Mouse (Mus musculus): ENCODE measurements around the gene Pkd1. TPM values are rescaled to one million over a fixed set of nuclear protein-coding genes. Genes with fewer than 3 reads are reported as not detected.

The Pkd1 gene
- total RNA-seq (2023), result 107 TPM

DNA sequence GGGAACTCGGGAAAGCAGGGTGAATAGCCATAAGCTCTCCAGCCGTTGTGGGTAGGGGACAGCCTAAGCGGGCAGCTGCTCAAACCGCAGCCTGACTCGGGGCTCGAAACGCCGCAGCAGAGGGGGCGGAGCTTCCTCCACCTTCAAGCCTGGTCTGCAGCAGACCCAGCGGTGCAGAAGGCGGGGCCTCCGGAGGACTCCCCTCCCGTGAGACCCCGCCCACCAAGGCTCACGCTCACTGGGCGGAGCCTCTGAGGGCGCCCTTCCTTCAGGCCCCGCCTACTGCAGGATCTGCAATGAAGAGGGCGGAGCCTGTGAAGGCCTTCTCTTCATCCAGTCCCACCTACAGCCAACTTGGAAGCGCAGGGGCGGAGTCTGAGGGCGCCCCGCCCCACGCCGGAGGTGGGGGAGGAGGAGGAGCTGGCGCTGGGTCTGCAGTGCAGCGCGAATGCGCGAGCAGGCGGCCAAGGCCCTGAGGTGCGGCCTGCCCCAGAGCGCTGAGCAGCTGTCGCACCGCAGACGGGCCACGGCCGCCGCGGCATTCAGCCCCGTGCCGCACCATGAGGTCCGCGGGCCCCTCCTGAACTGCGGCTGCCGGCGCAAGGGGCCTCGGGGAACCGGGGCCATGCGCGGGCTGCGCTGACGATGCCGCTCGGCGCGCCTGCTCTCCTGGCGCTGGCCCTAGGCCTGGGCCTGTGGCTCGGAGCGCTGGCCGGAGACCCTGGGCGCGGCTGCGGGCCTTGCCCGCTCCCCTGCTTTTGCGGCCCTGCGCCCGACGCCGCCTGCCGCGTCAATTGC lies at the start of gene Pkd1:
TSS of gene Pkd1 (plus strand) at position 217 of the 798 bp plus-strand sequence.

GRCm38 (mm10) chr17:24527723-24528559 lies 21.7 kb upstream of the Pkd1 start, which contains the start of gene Traf7:
TSS of gene Traf7 (minus strand) at chr17:24527938.

GRCm38 (mm10) chr17:24534160-24534718 lies 15.4 kb upstream of the Pkd1 start, which contains the start of gene Rab26:
TSS of gene Rab26 (minus strand) at chr17:24534210.

GRCm38 (mm10) chr17:24632167-24632812 lies 82.7 kb downstream of the Pkd1 start, which contains the start of the genes Tsc2 and Nthl1:
TSS of gene Tsc2 (minus strand) at chr17:24632630.
TSS of gene Nthl1 (plus strand) at chr17:24632680.

Other genes with a start within 250 kb of the Pkd1 start
- not detected for gene Abca17, start 198.8 kb upstream of the Pkd1 start, total RNA-seq (2023)
- 43.5 TPM for gene Abca3, start 197.9 kb upstream of the Pkd1 start, total RNA-seq (2023)
- 178 TPM for gene Rnps1, start 135.3 kb upstream of the Pkd1 start, total RNA-seq (2023)
- gene Eci1, start 123.2 kb upstream of the Pkd1 start, total RNA-seq (2023), result 16.9 TPM
- gene Dnase1l2, start 106.7 kb upstream of the Pkd1 start, total RNA-seq (2023), result 5.4 TPM
- 80.5 TPM for gene E4f1, start 79.5 kb upstream of the Pkd1 start, total RNA-seq (2023)
- 13.1 TPM for gene Pgp, start 79.4 kb upstream of the Pkd1 start, total RNA-seq (2023)
- 0.89 TPM for gene Bricd5, start 76.0 kb upstream of the Pkd1 start, total RNA-seq (2023)
- 23.8 TPM for gene Mlst8, start 70.8 kb upstream of the Pkd1 start, total RNA-seq (2023)
- not detected for gene Caskin1, start 61.2 kb upstream of the Pkd1 start, total RNA-seq (2023)
- gene Traf7, start 21.9 kb upstream of the Pkd1 start, total RNA-seq (2023), result 179 TPM
- 1.5 TPM for gene Rab26, start 15.6 kb upstream of the Pkd1 start, total RNA-seq (2023)
- 62.2 TPM for gene Tsc2, start 82.8 kb downstream of the Pkd1 start, total RNA-seq (2023)
- 4.5 TPM for gene Nthl1, start 82.8 kb downstream of the Pkd1 start, total RNA-seq (2023)
- 0.74 TPM for gene Slc9a3r2, start 100.5 kb downstream of the Pkd1 start, total RNA-seq (2023)
- not detected for gene Npw, start 108.6 kb downstream of the Pkd1 start, total RNA-seq (2023)
- gene Zfp598, start 119.9 kb downstream of the Pkd1 start, total RNA-seq (2023), result 65.9 TPM
- not detected for gene Syngr3, start 140.1 kb downstream of the Pkd1 start, total RNA-seq (2023)
- gene Gfer, start 146.3 kb downstream of the Pkd1 start, total RNA-seq (2023), result 19.5 TPM
- 3.9 TPM for gene Noxo1, start 146.4 kb downstream of the Pkd1 start, total RNA-seq (2023)
- gene Tbl3, start 157.8 kb downstream of the Pkd1 start, total RNA-seq (2023), result 24.9 TPM
- gene Rnf151, start 168.2 kb downstream of the Pkd1 start, total RNA-seq (2023), result not detected
- gene Rps2, start 168.3 kb downstream of the Pkd1 start, total RNA-seq (2023), result 1,499 TPM
- 70.6 TPM for gene Ndufb10, start 174.6 kb downstream of the Pkd1 start, total RNA-seq (2023)
- gene Rpl3l, start 178.0 kb downstream of the Pkd1 start, total RNA-seq (2023), result not detected
- gene Msrb1, start 186.8 kb downstream of the Pkd1 start, total RNA-seq (2023), result 37.8 TPM
- not detected for gene Hs3st6, start 203.2 kb downstream of the Pkd1 start, total RNA-seq (2023)